Mouse (Mus musculus) layer of hippocampus, adult 6 months (tissue): ENCODE results near the gene Ly6g5c. TPM values are rescaled to one million over a fixed set of nuclear protein-coding genes. Genes with fewer than 3 reads are reported as not detected.

Experiments used
- long read RNA-seq, 2 experiments: library from polyadenylated mRNA; unstranded; transcript quantifications; one replicate each; pipeline ENCODE4 v2.0.0; 2019 to 2020
- polyA plus RNA-seq: library from polyadenylated mRNA; unstranded; fragments of <200 nt; fragmentation: Nextera tagmentation; gene quantifications from 2 replicates; pipeline ENCODE4 v1.2.3, GENCODE M21; 2021

Ly6g5c gene
- polyA plus RNA-seq = not detected in 2 replicates
- long read RNA-seq, experiment 1 = 0 reads
- long read RNA-seq, experiment 2 = 0 reads

DNA sequence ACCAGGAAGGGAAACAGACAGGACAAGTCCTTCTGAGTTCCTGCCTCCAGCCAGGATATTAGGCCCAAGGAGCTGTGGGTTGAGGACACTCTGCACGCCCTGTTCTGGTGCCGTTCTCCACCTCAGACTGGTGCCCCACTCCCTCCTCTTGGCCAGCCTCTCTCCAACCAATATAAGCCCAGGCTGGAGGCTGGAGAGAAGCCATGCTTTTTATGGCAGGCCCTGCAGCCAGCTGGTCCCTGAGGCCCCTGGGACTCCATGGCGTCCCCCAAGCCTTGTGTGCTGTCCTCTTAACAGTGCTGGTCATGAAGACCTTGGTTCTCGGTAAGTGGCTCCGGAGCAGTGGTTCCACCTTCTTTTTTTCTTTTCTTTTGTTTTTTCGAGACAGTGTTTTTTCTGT is at the start of gene Ly6g5c:
Gene Ly6g5c (plus strand): TSS at position 183 of the 400 bp plus-strand sequence.

DNA sequence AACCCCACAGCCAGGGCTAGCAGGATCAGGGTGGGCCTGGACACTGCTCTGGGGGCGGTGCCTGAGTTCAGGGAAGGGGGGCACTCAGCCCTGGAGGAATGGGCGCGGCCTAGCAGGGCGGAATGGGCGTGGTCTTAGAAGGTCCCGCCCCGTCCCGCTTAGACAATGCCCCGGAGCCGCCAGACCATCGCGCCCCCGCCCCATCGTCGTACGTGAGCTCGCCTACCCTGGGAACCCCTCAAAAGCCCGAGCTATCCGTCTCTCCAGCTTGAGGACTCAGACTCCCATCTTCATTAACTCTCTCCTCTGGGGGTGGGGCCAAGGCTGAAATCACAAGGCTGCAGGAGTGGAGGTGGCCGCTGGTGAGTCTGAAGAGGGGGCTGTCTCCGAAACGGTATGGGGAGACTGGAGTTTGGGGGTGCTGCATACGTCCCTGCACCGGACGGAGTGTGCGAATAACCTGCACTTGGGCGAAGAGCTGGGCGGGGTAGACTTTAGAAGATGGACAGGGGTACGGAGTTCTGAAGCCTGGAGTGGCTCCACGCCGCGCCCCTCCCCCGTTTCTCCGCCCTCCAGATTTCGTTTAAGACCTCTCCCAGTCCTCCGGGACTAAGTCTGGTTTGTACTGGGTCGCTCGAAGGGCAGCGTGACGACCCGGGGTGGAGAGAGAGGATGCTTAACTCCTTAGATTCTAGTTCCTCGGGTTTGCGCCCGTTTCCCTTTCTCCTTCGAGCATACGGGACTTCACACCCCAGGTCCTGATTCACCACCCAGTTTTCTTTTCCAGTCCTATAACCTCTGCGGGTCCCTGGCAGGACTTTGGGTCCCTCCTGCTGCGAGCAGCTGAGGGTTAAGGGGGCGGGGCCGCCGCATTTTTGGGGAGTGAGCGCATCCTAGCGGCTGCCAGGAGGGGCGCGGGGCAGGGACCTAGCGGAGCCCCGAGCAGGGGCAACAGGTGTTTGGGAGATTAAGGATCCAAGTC is 48.9 kb upstream of the Ly6g5c start, which contains the start of gene Ddah2:
Gene Ddah2 (plus strand): TSS at position 125 of the 982 bp plus-strand sequence.

DNA sequence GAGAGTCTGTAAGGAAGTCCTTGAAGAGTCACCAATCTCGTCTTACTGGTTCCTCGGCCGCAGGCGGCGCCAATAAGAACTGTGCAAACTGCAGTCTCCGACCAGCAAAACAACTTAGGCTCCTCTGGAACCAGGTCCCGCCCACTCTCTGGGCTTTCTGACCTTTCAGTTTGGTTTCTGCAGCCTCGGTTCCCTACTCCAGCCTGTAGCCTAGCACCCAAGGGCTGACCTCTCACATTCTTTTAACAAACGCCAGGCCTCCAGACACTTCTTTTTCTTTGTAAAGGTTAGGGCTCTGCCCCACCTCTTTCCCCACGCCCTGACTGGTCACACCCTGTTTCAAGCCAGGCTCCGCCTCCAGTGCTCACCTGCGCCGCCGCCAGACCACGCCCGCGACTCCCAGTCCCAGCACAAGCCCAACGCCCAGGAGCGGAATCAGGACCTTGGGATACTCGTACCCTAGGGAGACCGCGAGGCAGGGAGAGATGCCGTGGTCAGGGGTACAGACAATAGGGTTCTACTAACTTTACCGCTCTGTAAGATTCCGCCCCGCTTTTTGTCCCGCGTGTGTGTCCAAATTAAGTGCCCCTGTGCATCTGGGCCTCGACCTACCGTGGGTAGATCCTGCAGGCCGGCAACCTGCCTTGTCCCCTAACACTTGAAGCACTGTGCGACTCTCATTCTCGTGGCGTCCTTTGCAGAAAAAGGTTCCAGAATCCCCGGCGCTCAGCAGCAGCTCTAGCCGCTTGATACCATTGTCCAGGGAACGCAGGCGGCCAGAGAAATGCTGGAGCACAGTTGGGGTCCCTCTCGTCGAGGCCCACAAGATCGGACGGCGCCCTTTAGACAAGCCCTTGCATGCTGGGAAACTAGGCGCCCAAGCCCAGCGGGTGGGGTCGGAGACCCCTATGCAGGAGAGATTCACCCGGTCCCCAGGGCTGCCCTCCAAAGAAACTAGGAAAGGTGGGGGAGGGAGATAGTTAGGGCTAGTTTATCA is 42.8 kb upstream of the Ly6g5c start, which contains the start of gene Ly6g6c:
Gene Ly6g6c (plus strand): TSS at position 438 of the 997 bp plus-strand sequence.

DNA sequence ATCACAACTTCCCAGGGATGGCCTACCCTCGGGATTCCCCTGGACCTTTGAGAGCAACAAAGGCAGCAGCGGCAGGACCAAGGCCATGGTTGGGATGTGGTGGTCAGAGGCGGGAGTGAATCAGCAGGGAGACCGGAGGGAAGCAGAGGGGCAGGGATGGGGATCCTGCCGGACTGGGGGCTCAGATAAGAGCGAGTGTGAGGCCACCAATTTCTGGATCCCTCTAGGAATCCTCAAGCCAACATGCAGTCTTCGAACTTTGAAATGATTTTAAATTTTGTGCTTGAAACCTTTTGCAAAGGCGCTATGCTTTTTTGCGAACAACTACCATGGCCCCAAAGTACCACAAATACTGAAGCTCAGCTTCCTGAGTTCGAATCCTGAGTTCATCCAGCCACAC is 42.0 kb upstream of the Ly6g5c start, which contains the start of gene Mpig6b:
Gene Mpig6b (minus strand): TSS at position 101 of the 400 bp plus-strand sequence.

DNA sequence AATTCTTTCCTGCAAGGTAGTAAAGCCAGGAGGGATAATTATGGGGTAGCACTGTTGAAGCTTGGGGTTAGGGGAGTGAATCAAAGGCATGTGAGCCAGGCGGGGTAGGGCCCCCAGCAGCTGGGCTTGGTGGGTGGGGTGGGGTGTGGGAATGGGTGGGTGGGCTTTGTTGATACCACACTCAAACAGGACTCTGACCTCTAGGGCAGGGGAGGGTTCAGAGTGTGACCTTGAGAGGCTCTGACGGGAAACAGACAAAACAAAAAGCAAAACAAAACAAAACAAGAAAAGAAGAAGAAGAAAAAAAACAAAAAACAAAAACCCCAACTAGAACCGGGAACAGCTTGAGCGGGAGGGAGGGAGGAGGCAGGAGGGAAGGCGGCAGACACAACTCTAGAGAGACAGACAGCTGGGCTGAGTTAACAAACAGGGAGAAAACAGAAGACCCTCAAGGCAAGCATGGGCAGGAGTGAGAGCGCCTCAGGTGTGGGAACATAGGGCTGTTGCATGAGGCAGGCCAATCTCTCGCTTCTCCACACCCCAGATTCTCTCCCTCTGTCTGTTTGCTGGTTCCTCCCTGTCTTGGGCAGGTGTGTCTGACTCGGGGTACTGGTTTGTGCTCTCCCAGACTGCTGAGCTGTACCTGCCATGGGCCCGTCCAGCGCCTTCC is 31.4 kb upstream of the Ly6g5c start, which contains the start of gene Ly6g6e:
Gene Ly6g6e (plus strand): TSS at position 396 of the 670 bp plus-strand sequence.

DNA sequence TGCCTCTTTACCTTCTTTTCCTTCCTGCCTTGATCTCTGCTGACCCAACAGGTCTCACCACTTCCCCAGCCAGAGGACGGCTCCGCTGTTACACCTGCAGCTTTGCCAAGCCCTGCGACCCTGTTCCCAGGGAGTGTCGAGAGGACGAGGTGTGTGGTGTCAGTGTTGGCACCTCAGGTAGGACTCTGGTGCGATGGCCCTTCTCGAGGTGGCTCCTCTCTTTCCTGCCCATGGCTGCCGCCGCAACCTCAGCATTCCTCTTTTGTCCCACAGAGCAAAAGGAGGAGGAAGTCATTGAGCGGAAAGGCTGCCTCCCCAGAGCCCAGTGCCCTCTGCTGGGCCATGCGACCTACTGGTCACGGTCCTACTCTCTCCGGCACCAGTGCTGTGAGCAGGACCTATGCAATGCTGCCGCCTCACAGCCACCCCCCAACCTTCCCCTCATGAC is 30.3 kb upstream of the Ly6g5c start, which contains the start of gene Ly6g6d:
Gene Ly6g6d (minus strand): TSS at position 280 of the 448 bp plus-strand sequence.

DNA sequence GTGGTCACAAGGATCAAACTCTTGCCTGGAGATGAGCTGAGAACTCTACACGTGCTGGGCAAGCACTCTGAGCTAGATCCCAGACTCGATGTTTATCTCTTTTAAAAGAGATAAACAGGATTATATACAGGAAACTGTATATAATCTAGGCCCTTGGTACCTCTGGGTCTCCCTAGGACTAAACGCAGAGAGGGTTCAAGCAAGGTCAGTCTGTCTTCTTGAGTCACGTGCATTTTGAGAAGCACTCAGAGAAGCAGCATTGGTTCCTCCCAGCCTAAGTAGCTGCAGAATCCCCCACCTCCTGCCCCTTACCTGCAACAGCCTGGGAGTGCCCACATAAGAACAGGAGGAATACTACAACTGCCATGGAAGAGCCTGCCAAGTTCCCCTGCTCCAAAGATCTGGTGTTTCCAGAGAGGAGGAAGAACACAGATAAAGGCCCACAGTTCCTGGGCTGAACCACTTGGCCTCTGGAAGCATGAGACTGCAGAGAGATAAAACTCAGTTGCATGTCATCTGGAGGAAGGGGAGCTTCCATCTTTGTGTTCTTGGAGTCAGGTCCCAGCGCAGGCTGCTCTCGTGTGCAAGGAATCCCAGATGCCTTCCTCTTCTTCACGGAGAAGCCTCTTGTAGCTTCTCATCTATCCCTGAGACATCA is 22.7 kb upstream of the Ly6g5c start, which contains the start of gene Ly6g6f:
Gene Ly6g6f (minus strand): TSS at position 403 of the 658 bp plus-strand sequence.

DNA sequence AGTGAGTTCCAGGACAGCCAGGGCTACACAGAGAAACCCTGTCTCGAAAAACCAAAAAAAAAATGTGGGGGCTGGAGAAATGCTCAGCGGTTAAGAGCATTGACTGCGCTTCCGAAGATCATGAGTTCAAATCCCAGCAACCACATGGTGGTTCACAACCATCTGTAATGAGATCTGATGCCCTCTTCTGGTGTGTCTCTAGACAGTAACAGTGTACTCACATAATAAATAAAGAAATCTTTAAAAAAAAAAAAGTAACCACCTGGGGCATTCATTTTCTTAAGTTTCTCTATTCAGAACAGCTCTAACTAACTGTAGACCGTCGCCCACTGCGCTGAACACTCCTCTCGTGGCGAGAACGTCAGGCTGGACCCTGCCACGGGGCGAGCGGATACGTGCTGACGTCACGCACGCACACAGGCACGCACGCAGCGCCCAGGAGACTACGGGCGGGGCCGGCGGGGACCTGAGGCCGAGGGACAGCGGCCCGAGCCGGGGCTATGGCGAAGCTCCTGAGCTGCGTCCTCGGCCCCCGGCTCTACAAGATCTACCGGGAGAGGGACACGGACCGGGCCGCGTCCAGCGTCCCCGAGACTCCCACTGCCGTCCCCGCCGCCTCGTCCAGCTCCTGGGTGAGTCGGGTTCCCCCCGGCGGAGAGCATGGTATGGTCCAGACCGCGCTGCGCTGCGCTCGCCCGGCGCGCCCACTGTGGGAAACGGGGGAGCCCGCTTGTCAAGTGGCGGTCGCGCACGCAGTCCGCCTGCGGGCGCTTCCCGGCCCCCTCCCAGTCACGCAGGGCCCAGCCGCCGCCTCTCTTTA is 19.0 kb upstream of the Ly6g5c start, which contains the start of gene Abhd16a:
Gene Abhd16a (plus strand): TSS at position 439 of the 820 bp plus-strand sequence.

DNA sequence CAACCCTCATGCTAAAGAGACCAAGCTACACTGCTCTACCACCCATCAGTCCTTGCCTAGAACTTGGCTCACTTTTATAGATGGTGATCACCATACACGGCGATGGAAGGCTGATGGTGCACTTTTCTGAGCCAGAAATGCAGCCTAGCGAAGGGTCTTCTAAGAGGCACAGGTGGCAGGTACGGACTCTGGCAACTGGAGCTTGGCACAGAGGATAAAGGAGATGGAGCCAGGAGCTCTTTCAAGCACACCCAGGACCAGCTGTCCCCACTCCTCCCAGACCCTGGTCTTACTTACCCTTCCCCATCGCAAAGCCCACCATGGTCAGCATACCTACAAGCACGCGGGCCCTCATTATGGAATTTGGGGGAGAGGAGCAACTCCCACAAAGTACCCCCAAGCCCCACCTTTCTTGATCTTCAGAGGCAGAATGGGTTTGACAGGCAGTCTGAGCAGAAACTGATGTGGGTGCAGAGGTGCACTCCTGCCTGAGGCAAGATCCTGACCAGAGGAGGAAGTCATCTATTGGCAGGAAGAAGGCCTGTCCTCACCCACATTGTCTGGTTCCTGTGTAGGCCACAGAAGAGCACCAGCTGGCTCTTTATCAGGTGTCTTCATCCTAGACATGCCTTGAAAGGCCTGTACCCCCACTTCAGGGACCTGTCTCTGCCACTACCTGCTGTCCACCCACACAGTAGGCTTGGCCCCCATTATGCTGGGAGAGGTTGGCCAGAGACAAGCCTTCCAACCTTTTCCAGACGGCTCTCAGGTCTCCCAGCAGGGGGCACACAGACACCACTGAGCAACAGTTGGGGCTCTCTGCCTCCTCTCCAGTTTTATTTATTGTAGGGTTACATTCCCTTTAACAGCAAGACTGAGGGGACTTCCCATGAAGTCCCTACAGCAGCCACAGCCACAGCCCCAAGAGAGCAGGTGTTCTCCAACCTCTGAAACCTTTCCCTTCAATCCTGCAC is 7.3 kb downstream of the Ly6g5c start, which contains the start of gene Ly6g5b:
Gene Ly6g5b (minus strand): TSS at position 383 of the 974 bp plus-strand sequence.

DNA sequence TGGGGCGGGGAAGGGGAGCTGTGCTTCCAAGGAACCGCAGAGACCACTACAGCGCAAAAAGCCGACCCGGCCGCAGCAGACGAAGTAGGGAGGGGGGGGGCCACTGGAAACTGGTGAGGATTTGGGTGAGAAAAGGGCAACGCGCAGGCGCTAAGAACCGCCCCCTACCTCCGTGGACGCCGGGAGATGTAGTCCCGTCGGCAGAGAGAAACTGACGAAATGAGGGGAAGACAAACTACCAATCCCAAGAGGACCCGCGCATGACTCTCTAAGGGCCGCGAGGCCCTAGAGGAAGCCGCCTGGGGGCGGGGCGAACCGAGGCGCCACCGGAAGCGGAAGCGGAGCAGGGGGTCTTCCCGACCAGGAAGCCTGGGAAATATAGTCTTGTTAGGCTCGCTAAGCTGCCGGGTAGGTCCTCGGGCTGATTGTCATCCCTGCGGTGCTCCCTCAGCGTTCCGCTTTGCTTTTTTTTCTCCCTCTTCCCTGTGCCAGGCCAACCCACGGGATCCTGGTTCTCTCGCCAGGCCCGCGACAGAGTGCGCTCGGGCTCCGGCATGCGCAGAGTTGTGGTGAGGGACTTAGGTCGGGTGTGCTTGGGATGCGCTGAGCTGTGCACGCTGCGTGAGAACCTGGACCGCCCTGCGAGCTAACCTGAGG is 13.2 kb downstream of the Ly6g5c start, which contains the start of gene Gpank1:
Gene Gpank1 (plus strand): TSS at position 313 of the 657 bp plus-strand sequence.

DNA sequence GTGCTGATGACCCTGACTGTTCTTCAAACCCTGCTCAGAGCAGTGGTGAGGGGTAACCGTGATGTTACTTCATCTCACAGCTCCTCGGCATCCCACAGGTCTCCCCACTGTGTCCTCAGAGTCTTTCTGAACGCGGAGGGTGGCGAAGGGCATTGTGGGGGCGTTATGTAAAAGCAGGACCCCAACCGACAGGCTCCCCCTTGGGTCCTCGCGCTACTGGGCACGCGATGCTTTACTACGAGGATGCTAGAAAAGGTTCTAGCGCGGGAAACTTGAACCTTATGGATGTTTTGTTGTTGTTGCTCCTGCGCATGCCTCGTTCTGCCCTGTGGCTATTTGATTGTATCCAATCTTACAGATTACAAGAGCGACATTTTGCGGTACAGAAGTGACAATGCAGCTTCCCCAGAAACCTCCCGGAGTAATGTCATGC is 13.8 kb downstream of the Ly6g5c start, which contains the start of gene Csnk2b:
Gene Csnk2b (minus strand): TSS at position 183 of the 433 bp plus-strand sequence.

DNA sequence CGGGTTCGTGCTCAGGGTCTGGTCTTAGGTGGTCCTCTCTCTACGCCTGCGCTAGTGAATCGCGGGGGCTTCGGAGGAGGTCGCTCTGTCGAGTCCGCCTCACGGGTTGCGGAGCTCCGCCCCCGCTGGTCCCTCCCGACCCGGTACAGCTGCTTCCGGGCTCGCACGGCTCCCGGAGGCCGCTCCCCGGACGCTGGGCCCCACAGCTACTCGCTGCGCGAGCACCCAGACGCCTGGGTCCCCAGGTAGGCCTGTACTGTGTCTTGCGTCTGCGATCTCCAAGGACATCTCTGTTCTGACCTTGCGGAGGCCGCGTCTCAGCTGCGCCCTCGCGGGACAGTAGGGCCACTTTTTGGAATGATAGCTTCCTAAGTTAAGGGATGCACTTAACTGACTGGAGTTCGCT is 18.1 kb downstream of the Ly6g5c start, which contains the start of gene D17H6S53E:
Gene D17H6S53E (plus strand): TSS at position 168 of the 406 bp plus-strand sequence.

DNA sequence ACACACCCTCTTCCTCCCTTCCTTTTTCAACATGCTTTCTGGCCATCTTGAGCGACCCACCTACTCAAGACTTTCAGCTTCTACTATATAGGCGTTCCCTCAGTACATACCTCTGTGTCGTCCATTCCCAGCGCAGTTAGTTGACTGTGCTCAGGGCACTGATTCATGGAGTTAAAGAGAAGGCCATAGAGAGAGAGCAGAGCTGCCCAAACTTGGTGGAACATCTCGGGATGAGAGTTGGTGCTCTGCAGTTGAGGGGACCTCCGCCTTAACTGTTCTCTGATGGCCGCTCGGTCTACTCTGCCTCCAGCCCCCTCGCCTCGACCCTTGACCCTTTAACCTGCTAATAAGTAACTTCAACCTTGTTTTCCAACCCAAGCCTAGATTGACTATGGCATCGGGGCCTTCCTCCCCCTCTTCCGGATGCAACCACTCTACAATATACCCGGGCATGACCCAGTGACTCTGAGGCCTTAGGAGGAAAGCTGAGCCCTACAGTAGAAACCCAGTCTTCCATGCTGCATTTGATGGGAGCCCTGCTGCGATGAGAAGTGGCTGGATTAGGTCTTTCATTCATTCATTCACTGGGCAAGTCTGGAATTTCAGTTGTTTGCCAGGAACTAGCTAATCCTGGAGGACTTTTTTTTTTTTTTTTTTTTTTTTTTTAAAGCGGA is 23.6 kb downstream of the Ly6g5c start, which contains the start of gene Apom:
Gene Apom (minus strand): TSS at position 551 of the 674 bp plus-strand sequence.

DNA sequence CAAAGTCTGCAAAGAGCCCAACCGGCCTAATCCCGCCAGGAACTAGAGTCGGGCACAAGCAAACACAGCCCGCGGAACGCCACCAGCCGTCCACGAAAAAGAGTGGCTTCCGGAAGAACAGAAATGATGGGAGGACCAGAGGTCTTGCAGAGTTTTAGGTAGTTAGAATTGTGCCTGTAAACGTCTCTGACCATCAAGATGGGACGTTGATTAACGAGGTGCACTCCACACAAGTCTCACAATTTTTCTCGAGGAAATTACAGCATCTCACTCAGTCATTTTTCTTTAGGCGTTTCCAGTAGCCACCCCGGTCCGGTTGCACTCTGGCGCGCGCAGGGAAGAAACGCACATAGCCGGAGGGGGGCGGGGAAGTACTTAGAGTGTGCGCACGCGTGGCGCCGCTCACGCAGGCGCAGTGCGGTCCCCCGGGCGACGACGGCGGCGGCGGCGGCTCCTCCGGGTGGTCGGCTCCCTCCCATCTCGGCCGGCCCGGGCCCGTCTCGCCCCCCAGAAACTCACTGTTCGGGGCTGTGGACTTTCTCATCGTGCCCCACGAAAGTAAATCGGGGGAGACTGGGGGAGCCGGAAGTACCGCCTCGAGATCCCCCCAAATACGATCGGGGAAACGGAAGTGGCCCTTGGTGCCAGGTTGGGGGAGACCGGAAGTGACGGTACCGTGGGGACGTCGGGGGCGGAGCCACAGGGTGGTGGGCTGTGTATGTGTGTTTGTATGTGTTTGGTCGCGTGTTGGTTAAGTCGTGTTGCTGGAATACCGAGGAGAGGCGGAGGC is 26.9 kb downstream of the Ly6g5c start, which contains the start of gene Bag6:
Gene Bag6 (plus strand): TSS at position 378 of the 790 bp plus-strand sequence.

